Mouse (Mus musculus) layer of hippocampus, adult 2 months (tissue): ENCODE data around the gene Fancc. TPM values are rescaled to one million over a fixed set of nuclear protein-coding genes. Genes with fewer than 3 reads are reported as not detected.

Experiments
- DNase-seq, 2 experiments: peaks; one replicate each; pipeline ENCODE4 v3.0.0; 2022; ENCODE audit warnings: low spot score in 2 of 2
- H3K27ac ChIP-seq: fragments of 200-600 bp; 2 replicates; pipeline ENCODE4 v1.8.1; 2022
- H3K4me3 ChIP-seq: fragments of 200-600 bp; 2 replicates; pipeline ENCODE4 v1.8.1; 2022; ENCODE audit warnings: mild to moderate bottlenecking
- CTCF ChIP-seq: fragments of 200-600 bp; conservative IDR thresholded peaks from 2 replicates; pipeline ENCODE4 v1.8.1; 2022; ENCODE audit warnings: antibody characterized with exemption, mild to moderate bottlenecking, moderate library complexity
- total RNA-seq, 2 experiments: library from RNA; stranded (reverse); gene quantifications; 2 replicates each; pipeline ENCODE4 v1.2.3; 2021

Fancc gene
- total RNA-seq, 2 experiments from 2014 or later = 6.5 to 9.5 TPM

DNA sequence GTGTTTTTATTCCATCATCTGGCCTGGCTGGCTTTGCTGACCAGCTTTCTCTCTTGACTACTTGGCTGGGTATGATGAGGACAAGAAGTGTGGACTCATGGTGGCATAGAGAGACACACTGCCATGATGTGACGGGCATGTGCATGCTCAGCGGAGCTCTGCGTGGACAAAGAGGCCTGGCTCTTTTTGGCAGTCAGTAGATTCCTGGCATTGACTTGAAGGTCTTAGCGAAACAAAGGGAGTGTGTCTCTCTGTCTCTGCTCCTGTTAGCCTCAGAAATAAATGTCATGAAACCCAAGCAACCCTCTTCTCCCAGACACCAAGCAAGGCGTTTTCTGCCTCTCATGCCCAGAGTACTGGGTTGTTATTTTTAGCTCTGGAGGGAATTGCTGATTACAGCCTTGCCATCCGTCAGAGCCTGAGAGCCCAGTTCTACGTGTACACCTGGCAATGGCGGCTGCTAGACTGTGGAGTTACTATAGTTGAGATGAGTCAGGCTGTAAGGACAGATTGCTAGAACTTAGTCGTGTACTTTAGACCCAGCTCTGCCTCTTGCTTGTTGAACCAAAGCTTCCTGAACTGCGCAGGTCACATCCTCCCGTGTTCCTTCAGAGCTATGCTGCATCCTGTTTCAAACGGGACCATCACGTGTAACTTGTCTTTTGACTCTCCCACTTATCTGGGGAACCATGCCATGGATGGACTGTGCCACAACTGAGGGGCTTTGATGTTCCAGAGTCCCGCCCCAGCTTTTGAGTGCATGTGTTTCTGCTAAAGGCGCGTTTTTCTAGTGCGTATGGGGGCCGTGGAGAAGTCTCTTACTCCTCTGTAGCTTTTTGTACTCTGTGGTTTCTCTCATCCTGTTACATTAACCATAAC lies 236.1 kb downstream of the Fancc start:
- H3K27ac ChIP-seq = peak overlapping the region; percentile 59
- no peak for DNase-seq
- TF ChIP-seq CTCF = no peak

DNA sequence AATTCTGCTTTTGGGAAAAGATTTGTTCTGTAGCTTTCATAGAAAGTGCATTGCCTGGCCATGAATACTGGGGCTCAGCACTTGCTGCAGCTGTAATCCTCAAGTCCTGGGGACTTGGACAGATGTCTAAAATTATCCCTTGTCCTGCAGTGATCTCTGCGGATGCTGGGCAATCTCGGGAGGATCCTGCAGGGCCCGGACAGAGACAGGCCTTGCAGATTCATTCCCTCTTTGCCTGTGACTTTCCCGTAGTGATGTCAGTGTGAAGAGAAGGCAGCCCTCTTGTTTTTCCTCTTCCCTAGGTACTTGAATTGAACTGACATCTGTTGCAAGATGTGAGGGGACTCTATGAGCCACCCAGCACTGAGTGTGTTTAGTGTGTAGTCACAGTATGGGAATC lies 236.9 kb downstream of the Fancc start:
- no peak overlapping the region for H3K4me3 ChIP-seq
- H3K27ac ChIP-seq = peak overlapping the region; percentile 59
- no peak for DNase-seq
- no peak for TF ChIP-seq CTCF

More for the DNA sequence above, 236.1 kb downstream of the Fancc start:
- H3K4me3 ChIP-seq = no peak overlapping the region

DNA sequence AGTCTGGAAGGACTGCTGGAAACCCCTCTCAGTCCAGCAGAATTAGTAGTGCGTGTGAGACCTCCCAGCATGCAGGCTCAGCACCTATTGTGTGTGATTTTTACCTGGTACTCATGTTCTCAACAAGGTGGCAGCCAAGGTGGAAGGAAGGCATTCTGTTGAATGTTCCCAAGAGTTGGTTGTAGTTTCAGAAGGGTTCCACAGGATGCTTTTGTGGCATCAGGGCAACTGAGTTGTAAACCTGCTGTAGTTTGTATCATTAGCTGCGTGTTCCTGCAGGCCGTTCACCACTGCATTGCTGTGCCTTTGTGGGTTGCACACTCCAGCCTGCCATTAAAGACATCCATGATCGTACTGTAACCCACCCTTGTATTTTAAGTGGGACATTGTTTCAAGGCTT lies 238.4 kb downstream of the Fancc start:
- H3K4me3 ChIP-seq = no peak overlapping the region
- no peak for DNase-seq
- TF ChIP-seq CTCF = no peak
- peak overlapping the region; percentile 28; the same call in 1 of the 2 replicates for H3K27ac ChIP-seq

DNA sequence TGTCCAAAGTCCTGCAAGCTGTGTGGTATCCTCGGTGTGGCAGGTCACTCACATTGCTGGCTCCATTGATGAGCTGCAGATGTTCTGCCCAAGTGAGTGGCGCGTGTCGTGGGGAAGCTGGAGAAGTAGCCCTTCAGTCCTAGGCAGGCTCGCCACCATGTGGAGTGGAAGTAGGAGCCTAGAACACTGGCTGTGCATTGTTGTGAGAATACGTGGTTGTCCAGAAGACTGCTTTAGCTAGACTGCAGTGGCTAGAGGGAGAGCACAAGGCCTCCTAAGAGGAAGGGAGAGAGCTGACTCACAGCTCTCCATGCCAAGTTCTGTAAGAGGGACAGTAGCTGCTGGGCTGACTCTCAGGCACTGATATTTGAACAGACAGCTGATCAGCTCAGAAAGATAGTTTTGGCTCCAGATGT lies 238.9 kb downstream of the Fancc start:
- DNase-seq = no peak
- no peak overlapping the region for H3K4me3 ChIP-seq
- TF ChIP-seq CTCF = no peak
- H3K27ac ChIP-seq = peak overlapping the region; percentile 28; the same call in 1 of the 2 replicates

- Histone ChIP-seq H3K27ac (0 out of 2 replicates have a peak overlapping the region, but pooled peaks have one; percentile 32), H3K4me3 (no peak overlapping the region)
- DNase-seq = no peak
- TF ChIP-seq CTCF = peak; percentile 68
Measured at GRCm38 (mm10) chr13:63256807-63257206, 240.3 kb downstream of the Fancc start.

DNA sequence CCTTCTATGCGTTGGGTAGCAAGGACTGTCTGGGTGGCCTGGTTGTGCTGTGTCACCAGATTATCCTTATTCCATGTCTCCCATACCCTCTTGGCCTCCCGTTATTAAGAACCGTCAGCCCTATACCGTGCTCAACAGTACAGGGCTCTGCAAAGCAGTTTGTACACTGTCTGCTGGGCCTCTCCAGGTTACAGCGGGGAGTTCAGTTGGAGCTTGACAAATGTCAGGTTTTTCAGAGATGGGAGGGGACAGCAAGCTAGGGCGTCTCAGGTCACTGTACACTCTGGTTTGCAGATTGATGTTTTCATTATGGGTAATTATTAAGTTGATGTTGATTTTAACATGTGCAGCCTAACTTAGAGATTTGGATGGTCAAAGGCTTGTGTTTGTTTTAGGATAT lies 240.9 kb downstream of the Fancc start:
- TF ChIP-seq CTCF = no peak
- Histone ChIP-seq H3K27ac (peak overlapping the region; percentile 24), H3K4me3 (no peak overlapping the region)
- DNase-seq = no peak

DNA sequence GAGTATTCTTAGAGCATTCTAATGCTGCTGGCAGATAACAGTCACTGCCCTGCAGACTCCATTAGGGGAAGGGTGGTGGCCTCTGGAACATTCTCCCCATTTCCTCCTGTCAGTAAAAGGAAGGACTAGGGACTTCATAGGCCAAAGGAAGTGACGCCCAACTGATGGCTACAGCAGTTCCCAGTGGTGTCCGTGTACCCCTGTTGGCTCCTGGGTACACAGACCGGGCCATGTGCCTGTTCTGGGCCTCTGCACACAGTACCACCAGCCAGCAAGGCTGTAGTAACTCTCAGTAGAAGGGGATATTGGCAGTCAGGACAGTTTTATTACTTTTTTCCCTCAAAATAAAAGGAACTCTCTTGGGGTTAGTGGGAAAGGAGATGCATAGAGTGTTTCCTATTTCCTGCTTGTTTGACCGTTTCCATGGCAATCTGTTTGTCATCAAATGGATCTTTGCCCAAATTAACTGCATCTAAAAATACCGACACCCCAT lies 241.5 kb downstream of the Fancc start:
- TF ChIP-seq CTCF = no peak
- peak overlapping the region; percentile 24 for H3K27ac ChIP-seq
- H3K4me3 ChIP-seq = no peak overlapping the region
- no peak for DNase-seq

GRCm38 (mm10) chr13:63253886-63254636 lies 243.0 kb downstream of the Fancc start:
- no peak for DNase-seq
- Histone ChIP-seq H3K4me3 (no peak overlapping the region), H3K27ac (no peak overlapping the region)
- no peak for TF ChIP-seq CTCF

- no peak for DNase-seq
- no peak for TF ChIP-seq CTCF
- Histone ChIP-seq H3K27ac (peak overlapping the region; percentile 51), H3K4me3 (no peak overlapping the region; the same call in 1 of the 2 replicates)
Measured at GRCm38 (mm10) chr13:63253147-63253546, 243.9 kb downstream of the Fancc start.

DNA sequence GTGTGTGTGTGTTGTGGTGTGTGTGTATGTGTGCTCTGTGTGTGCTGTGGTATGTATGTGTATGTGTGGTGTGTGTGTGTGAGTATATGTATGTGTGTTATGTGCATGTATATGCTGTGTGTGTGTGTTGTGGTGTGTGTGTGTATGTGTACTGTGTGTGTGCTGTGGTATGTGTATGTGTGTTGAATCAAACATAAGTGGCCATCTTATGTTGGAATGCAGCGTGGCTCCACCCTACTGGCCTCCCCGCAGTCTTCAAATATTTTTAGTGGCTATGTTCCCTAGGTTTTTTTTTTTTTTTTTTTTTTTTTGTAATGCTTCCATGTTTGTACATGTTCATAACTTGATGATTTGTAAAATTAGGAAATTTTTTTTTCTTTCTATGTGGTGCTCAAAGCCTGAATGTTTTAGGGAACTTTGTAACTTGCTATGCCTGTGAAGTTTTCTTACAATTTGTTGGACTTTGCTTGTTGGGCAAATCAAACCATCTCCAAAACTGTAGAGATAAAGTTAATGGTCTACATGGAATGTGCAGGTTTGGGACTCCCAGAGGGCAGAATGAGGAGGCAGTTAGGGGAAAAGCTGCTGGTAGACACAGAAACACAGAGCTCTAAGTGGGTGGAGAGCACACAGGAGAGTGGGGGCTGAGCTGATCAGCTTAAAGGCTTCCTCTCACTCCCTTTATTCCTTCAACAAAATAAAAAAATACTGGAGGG lies 244.6 kb downstream of the Fancc start:
- DNase-seq = no peak
- TF ChIP-seq CTCF = no peak
- no peak overlapping the region; the same call in 1 of the 2 replicates for H3K4me3 ChIP-seq
- peak overlapping the region; percentile 51; the same call in 1 of the 2 replicates for H3K27ac ChIP-seq

- peak overlapping the region; percentile 75 for H3K27ac ChIP-seq
- peak overlapping the region; percentile 11; the same call in 1 of the 2 replicates for H3K4me3 ChIP-seq
- no peak for TF ChIP-seq CTCF
- DNase-seq = no peak
Measured at GRCm38 (mm10) chr13:63251118-63251889, 245.8 kb downstream of the Fancc start.

GRCm38 (mm10) chr13:63250441-63250980 lies 246.6 kb downstream of the Fancc start:
- H3K4me3 ChIP-seq = no peak overlapping the region
- TF ChIP-seq CTCF = no peak
- DNase-seq = no peak
- H3K27ac ChIP-seq = peak overlapping the region; percentile 75
